Comparison of ENCODE assay signal across 8 mouse cellular contexts in the genomic region with DNA sequence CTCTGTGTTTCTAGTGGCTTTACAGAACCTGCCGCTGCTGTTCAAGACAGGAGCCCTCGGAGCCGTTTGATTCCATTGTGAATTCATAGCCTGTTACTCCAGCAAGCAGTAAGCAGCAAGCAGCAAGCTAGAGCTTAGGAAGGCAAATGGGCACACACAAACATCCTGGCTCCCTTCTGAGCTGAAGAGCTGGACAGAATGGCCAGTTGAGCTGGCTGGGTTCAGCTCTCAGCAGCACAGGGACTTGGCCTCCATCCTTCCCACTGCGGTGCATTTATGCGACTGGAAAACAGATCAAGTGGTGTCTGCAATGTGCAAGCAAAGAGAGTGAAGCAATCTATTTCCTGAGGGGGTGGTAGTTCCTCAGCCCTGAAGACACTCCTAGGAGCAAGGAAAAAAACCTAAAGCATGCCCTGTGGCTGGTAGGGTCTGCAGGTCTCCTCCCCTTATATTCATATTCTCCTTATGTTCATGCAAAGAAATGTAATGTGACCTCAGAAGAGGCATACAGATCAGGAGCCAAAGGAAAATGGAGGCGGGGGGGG.
A peak's percentile ranks its signal among the peaks of the same experiment; 100 is the strongest.
DNase-seq lines count a peak whose midpoint lies in the region; ATAC-seq and TF ChIP-seq lines count a peak whose summit lies in the region.
"Had no signal": no experiment of that assay in that cellular context is flagged by ENCODE, and none has a peak within 500 bp of the region (broad histone marks: within the 10 kb centered on the region; RNA-seq: fewer than 3 reads in every experiment).

No protein-coding gene starts in this region.

- H3K9ac ChIP-seq in midbrain, postnatal 0 days (replicated peaks; ENCODE audit: low read length, poor library complexity, severe bottlenecking): no peak overlapping the region
- H3K9ac ChIP-seq: lung, embryonic 14.5 days had no signal

- no peaks in the 10 kb centered on the region for H3K36me3 ChIP-seq in midbrain, postnatal 0 days (ENCODE audit: insufficient read depth, low read length)

- peak overlapping the region; percentile 55; the same call in 1 of the 2 replicates for H3K27ac ChIP-seq in midbrain, postnatal 0 days (ENCODE audit: low read depth, low read length)

- no peaks in the 10 kb centered on the region for H3K27me3 ChIP-seq in midbrain, postnatal 0 days (ENCODE audit: insufficient read depth, low read length)

- H3K4me1 ChIP-seq in midbrain, postnatal 0 days (ENCODE audit: insufficient read depth, low read length): 0 out of 2 replicates have a peak, but pooled peaks cover 3% of the 10 kb centered on the region

- no peaks in the 10 kb centered on the region for H3K9me3 ChIP-seq in midbrain, postnatal 0 days (ENCODE audit: low read length)

- no peak for ATAC-seq in midbrain, postnatal 0 days (ENCODE audit: low FRiP score)
- ATAC-seq in granulocyte monocyte progenitor cell, adult 5-6 weeks (replicated peaks; ENCODE audit: poor library complexity, severe bottlenecking): no peak

- peak; percentile 39 for DNase-seq in left cerebral cortex, postnatal 4 days
- DNase-seq in left cerebral cortex, adult 11 months (ENCODE audit: low spot score): no peak
- peak; percentile 4 for DNase-seq in cerebellum, adult 8-10 months
- peak; percentile 40 to 45 for DNase-seq in gastrocnemius, postnatal 36 days
- DNase-seq in midbrain, postnatal 0 days (ENCODE audit: low spot score): peak; percentile 50
- DNase-seq in Muller cell, postnatal 12 days (ENCODE audit: inconsistent ontology term): no peak
- DNase-seq: lung, embryonic 14.5 days had no signal

- no peak overlapping the region for H3K4me2 ChIP-seq in midbrain, postnatal 0 days (ENCODE audit: low read depth, low read length, poor library complexity, severe bottlenecking)
- H3K4me2 ChIP-seq: lung, embryonic 14.5 days had no signal

- 40% methylated on average over 6 of the region's 6 CpGs for WGBS in midbrain, postnatal 0 days

- intact Hi-C loops in left cerebral cortex, postnatal 4 days (cut with DNase I): no loop called here
- intact Hi-C loops in gastrocnemius, postnatal 36 days (cut with DNase I): no loop called here

- TF ChIP-seq CTCF in midbrain, postnatal 0 days (IDR thresholded peaks at IDR 0.05): no peak

- H3K4me3 ChIP-seq in midbrain, postnatal 0 days (ENCODE audit: low read depth, low read length): no peak overlapping the region

Comparison
In these comparisons a context has a peak if more than half of its experiments do, and no peak if none do; other contexts are left out.
1. DNase-seq: peak in left cerebral cortex, postnatal 4 days (single experiment), cerebellum, adult 8-10 months (single experiment), gastrocnemius, postnatal 36 days (2 of 2) and midbrain, postnatal 0 days (single experiment); none in left cerebral cortex, adult 11 months (single experiment) and Muller cell, postnatal 12 days (single experiment).